Mouse (Mus musculus) spleen, adult 18-20 months (tissue): ENCODE data around the gene 4930430A15Rik.

ENCODE experiments used
- DNase-seq, 2 experiments: peaks; one replicate each; pipeline ENCODE4 v3.0.0; 2022; ENCODE audit warnings: mixed read lengths in 2 of 2

The 4930430A15Rik gene

DNA sequence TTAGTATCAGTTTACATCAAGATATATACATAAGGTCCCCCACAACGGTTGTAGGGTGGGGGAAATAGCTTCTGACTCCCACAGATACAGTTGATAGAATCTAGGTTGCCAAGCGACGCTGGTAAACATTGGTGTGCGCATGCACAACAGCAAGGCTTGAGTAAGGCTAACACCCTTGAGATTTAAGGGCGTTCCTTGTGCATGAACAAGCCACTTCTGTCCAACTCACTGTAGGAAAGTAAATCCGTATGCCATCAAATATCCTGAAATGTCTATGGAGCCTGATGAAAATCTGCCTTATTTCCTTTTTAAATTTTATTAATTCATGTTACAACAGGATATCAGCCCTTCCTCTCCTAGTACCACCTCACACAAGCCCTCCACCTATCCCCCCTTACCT, at the start of gene 4930430A15Rik:
TSS of gene 4930430A15Rik (minus strand) at position 101 of the 400 bp plus-strand sequence.
- DNase-seq, result no peak

DNA sequence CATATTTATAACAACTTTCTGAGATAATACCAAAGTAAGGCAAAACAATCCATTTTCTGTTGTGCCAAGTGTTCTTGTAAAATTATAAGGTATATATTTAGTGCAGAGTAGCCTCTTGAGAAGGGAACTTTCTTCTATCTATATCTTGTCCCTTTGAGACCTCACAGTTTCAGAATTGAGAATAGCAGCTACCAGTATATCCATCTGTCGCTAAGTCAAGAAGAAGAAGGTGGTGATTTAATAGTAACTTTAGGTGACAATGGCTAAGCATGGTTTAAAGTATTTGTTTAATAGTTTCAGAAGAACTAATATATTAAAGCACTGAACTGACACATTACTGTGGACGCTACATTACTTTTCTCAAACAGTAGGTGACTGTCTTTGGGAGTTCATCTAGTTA, 44.6 kb upstream of the 4930430A15Rik start, which contains the start of gene Olfr1277:
TSS of gene Olfr1277 (minus strand) at position 101 of the 400 bp plus-strand sequence.
- no peak for DNase-seq

DNA sequence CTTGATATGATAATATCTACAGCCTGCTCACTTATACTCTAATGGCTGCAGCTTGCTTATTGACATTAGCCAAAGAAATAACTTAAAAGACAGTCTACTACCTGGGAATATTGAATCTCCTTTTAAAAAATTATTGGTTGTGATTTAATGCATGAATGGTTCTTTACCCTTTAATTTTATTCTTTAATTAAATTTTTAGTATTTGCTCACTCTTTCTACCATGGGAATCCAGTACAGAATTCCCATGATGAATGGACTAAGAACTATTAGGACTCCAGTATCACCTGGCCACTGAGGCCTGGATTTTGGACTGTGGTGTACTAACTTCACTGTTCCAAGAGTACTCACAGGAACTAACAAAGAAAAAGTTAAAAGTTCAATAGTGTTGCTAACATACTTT, 24.8 kb upstream of the 4930430A15Rik start, which contains the start of gene Olfr1276:
TSS of gene Olfr1276 (plus strand) at position 301 of the 400 bp plus-strand sequence.
- no peak for DNase-seq

DNA sequence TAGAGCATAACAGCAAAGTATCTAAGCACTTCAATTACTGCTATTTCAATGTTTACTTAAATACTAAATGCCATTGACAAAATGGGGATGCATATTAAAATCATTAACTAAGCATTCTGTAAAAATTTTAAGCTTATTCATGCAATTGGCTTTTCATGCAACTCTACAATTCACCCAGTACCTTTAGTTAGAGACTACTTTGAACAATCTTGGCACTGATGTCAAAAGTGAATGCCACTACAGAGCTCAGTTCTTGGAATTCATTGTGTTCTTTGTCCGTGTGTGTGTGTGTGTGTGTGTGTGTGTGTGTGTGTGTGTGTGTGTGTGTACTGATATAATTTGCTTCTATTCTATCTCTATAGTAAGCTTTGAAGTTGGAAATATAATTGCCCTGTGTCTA, 5.8 kb upstream of the 4930430A15Rik start, which contains the start of gene Olfr1275:
TSS of gene Olfr1275 (minus strand) at position 101 of the 400 bp plus-strand sequence.
- no peak for DNase-seq

DNA sequence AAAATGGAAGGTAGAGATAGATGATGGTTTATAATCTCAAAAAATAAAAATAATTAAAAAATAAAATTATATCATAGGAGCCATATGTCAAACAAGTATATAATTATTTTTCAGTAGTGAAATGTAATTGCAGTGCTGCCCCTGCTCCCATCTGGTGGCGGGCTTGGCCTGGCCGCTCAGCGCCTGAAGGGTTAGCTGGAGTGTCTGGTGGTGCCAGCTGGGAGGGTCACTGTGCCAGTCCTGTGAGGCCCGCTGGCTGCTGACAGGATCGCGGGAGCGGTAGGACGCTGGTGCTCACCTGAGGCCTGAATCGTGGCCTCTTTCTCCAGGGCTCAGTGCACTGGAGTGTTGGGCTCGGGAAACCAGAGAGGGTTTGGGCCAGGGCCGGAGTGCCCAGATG, 47.3 kb downstream of the 4930430A15Rik start:
- no peak for DNase-seq

DNA sequence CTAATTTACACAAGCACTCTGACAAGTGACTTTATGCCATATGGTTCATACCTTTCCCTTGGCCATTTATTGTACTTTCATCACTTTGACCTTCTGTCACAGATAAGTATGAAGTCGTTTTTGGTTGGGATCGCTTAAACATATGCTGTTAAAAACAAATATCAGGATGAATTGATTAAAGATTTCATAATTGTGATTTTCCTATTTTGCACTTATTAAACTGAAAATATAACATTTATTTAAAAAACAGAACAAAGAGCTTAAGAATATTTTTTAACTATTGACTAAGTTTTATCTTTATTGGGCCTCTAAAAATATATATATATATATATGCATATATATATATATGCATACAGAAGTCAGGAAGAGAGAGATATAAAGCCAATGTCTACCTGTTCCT, 76.6 kb downstream of the 4930430A15Rik start, which contains the start of gene Gm15130:
TSS of gene Gm15130 (minus strand) at position 101 of the 400 bp plus-strand sequence.
- DNase-seq, result no peak

DNA sequence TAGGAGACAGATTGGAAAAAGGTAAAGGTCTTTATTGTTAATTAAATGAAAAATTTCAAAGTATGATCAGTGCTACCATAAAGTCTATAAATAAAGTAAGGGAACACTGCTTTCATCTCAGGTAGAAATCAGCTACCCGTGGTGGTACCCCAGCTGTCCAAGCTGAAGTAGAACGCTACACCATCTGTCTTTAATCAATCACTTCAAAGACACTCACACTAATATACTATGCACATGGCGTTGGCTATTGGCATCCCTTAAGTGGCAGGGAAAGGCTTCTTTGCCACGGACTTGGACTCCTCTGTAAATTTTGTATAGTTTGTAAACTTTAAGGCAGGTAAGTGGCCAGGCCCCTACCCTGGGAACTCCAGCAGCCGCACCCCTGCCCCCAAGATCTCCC, 93.7 kb downstream of the 4930430A15Rik start:
- no peak for DNase-seq
